Mouse (Mus musculus): Measurements from ENCODE around the gene Ccz1.
A peak's percentile ranks its signal among the peaks of the same experiment; 100 is the strongest.
"Not testable (repeated sequence)": the region's sequence is repeated elsewhere in the genome, so short reads cannot be mapped to it uniquely, and the experiment has no call there.

The Ccz1 gene

GRCm38 (mm10) chr5:144014551-144015311 lies at the start of gene Ccz1:
Ccz1 (minus strand) TSS chr5:144014877.
- peak; percentile 69 for DNase-seq (ENCODE audit: low read depth)

- no peak for DNase-seq (ENCODE audit: low read depth)
These were observed 49.4 kb upstream of the Ccz1 start for GRCm38 (mm10) chr5:144064093-144064492.

GRCm38 (mm10) chr5:144054340-144054739 lies 39.7 kb upstream of the Ccz1 start:
- no peak for DNase-seq (ENCODE audit: low read depth)

- DNase-seq (ENCODE audit: low read depth): no peak
These were observed 38.8 kb upstream of the Ccz1 start for GRCm38 (mm10) chr5:144053450-144053849.

- no peak for DNase-seq (ENCODE audit: low read depth)
These were observed 36.6 kb upstream of the Ccz1 start for GRCm38 (mm10) chr5:144051268-144051667.

- DNase-seq (ENCODE audit: low read depth): no peak
These were observed 35.2 kb upstream of the Ccz1 start for GRCm38 (mm10) chr5:144049881-144050280.

GRCm38 (mm10) chr5:144047324-144047723 lies 32.6 kb upstream of the Ccz1 start:
- DNase-seq (ENCODE audit: low read depth): no peak

- DNase-seq (ENCODE audit: low read depth): no peak
These were observed 28.5 kb upstream of the Ccz1 start for GRCm38 (mm10) chr5:144043166-144043565.

- DNase-seq (ENCODE audit: low read depth): peak; percentile 20
These were observed 26.2 kb upstream of the Ccz1 start for GRCm38 (mm10) chr5:144040720-144041364.

- DNase-seq (ENCODE audit: low read depth): no peak
These were observed 25.2 kb upstream of the Ccz1 start for GRCm38 (mm10) chr5:144039886-144040285.

- no peak for DNase-seq (ENCODE audit: low read depth)
These were observed 24.5 kb upstream of the Ccz1 start for GRCm38 (mm10) chr5:144039156-144039675.

GRCm38 (mm10) chr5:144036952-144037351 lies 22.3 kb upstream of the Ccz1 start:
- DNase-seq (ENCODE audit: low read depth): no peak

GRCm38 (mm10) chr5:144034567-144034966 lies 19.9 kb upstream of the Ccz1 start:
- no peak for DNase-seq (ENCODE audit: low read depth)

GRCm38 (mm10) chr5:144032491-144032890 lies 17.8 kb upstream of the Ccz1 start:
- no peak for DNase-seq (ENCODE audit: low read depth)

GRCm38 (mm10) chr5:144026620-144027263 lies 12.1 kb upstream of the Ccz1 start, which contains the start of gene Ocm:
Ocm (minus strand) TSS chr5:144026670.
- no peak for DNase-seq (ENCODE audit: low read depth)

GRCm38 (mm10) chr5:144015845-144016244 lies 1.2 kb upstream of the Ccz1 start:
- DNase-seq (ENCODE audit: low read depth): no peak

- no peak for DNase-seq (ENCODE audit: low read depth)
These were observed 604 bp upstream of the Ccz1 start for GRCm38 (mm10) chr5:144015312-144015650.

- not testable (repeated sequence) for DNase-seq (ENCODE audit: low read depth)
These were observed 1.1 kb downstream of the Ccz1 start for GRCm38 (mm10) chr5:144013366-144014134.

GRCm38 (mm10) chr5:144002461-144003192 lies 12.1 kb downstream of the Ccz1 start:
- no peak for DNase-seq (ENCODE audit: low read depth)

- no peak for DNase-seq (ENCODE audit: low read depth)
These were observed 15.3 kb downstream of the Ccz1 start for GRCm38 (mm10) chr5:143999409-143999808.

GRCm38 (mm10) chr5:143994632-143995365 lies 19.9 kb downstream of the Ccz1 start:
- no peak for DNase-seq (ENCODE audit: low read depth)

Measured in fibroblast of lung, adult 2 months (primary cell).